Mouse (Mus musculus) MN1 (cell line): ENCODE data around the gene Top1.

Source experiments
- DNase-seq: peaks from one replicate; pipeline ENCODE4 v3.0.0-alpha.2; 2016; ENCODE audit warnings: low spot score

The Top1 gene

DNA sequence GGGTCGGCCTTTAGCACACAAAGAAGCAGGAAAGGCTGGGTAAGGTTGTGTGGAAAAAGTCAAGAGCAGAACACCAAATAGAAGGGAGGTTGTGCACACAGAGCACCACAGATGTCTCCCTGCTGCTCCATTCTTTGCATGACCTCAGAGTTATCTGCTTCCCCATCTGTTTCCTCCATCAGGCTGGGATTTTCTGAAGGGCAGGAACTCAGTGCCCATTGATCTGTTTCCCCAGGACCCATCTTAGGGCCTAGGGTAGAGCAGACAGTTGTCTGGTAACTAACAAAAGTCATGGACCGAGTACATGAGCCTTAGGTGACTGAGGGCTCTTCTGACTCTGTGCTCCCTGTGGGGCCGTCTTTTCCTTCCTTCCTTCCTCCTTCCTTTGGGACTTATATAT lies 95.9 kb downstream of the Top1 start:
- no peak for DNase-seq

GRCm38 (mm10) chr2:160742161-160742609 lies 96.5 kb downstream of the Top1 start:
- DNase-seq, result no peak

DNA sequence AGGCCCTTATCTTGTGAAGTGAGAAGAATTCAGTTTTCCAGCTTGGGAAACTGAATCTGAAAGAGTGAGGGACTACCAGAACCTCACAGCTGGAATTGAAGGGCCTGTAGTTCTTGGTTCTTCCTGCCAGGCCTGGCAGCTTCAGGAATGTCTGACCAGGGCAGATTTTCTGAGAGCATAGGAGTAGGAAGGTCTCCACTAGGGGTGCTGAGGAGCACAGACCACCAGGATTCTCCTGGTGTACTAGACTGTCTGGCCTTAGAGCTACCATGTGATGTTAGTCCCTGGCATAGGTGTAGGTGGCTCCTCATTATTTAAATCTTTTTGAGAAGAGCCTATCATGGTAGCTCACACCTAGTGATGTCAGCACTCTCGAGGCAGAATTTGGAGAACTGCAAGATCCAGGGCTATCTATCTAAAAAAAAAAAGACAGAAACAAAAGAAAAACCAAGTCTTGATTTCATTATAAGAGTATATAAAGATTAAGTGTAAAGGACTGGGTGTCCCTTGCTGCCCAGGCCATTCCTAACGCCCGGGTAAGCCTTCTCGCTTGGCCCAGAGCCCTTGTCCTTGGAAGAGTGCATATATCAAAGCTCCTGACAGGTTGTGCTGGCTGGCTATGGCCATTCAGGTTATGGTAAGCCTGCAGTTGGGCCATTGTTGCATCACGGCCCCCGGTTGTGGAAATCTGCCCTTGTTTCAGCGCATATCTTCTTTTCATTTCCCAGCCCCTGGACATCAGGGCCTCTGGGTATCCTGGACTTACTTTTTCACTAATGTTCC lies 98.5 kb downstream of the Top1 start:
- DNase-seq, result peak; percentile 31

GRCm38 (mm10) chr2:160744823-160745210 lies 99.1 kb downstream of the Top1 start:
- DNase-seq, result no peak

DNA sequence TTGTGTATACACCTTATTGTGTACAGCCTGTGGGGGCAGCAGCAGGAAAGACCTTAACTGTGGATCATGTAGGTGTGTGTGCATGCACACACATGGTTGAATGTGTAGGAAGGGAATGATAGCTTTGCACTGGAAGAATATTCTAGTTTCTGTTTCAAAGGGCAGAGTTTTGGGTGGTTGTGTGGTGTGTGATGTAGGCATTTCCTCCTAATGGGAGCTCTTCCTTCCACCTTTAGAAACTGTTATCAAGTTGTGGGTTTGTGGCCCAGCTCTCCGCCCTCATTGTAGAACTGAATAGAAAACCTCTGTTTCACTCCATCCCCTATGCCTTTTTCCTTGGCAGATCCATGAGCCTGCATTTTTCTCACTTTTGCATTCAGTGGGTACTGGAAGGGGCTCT lies 99.8 kb downstream of the Top1 start:
- DNase-seq, result no peak

- DNase-seq, result no peak
Observed at GRCm38 (mm10) chr2:160746637-160747036, 100.9 kb downstream of the Top1 start.

DNA sequence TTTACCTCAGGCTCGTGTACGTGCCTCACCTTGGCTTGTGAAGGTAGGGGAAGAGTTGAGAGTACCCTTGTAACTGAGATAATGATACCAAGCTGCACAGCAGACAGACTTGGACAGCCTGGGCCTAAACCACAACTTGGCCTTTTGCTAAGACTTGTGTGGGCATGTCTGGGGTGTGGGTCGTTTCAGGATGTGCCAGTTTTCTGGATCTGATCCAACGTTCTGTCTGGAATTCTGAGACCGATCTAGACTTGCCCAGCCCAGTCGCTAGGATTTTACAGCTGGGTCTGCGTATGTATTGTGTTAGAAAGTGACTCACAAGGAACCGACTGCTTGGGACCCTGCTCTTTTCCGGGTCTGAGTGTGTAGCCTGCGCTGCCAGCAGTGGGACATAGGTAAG lies 101.4 kb downstream of the Top1 start:
- no peak for DNase-seq

- no peak for DNase-seq
Observed at GRCm38 (mm10) chr2:160756583-160757203, 111.0 kb downstream of the Top1 start.

DNA sequence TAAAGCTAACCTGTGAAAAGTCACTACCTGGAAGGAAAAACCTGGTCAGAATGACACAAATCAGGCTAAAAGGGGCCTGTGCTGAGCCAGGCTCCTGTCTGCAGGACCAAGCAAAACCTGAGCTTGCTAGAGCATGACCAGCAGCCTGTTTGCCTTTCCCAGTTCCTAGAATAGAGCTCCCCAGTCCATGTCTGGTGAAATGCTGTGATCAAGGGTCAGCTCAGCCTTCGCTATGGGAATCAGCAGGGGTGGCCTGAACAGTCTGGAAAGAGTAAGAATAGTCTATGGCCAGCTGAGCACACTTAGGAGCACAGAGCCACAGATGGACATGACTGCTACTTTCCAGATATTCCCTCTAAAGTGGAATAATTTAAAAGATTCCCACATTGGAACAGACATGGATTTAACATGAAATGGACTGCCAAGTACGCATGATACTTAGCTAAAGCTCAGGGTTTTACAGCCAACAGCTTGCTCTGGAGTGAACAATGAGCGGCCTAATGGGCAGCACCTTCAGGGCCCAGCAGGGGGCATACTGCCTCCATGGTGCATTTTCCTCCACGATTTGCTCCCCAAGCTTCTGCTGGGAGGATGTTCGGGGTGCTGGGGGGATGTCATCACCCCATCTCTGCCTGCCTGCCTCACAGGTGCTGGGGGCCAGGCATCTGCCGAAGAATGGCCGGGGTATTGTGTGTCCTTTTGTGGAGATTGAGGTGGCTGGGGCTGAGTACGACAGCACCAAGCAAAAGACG lies 114.9 kb downstream of the Top1 start:
- no peak for DNase-seq

DNA sequence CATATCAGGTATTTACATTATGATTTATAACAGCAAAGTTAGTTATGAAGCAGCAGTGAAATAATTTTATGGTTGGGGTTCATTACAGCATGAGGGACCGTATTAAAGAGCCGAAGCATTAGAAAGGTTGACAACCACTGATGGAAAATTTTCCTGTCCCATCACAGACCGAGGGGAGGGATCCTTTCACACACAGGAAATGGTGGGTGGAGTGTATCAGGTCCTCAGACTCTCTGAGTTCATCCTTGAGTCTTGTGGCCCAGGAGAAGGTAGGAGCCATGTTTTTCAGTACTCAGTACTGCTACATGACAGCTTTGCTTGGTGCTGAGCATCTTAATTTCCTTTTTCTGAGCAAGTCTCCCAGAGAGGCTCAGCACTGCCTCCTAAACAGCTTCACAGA lies 118.1 kb downstream of the Top1 start:
- no peak for DNase-seq

GRCm38 (mm10) chr2:160764386-160764785 lies 118.7 kb downstream of the Top1 start:
- no peak for DNase-seq

DNA sequence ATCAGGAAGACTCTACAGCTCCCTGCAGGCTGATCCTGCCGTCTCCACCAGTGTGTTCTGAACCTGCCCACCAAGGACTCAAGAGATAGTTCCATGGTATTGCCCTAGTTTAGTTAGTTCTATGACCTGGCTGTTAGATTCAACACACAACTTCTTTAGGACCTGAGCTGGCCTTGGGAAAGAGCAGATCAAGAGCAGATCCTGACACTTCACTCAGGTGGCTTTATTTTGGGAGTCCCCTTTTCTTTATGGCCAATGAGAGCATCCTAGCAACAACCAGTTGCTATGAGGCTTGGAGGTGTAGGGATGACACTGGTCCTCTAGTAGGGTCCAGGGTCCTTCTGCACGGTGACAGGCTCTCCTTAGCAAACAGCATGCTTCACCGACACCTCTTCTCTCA lies 119.4 kb downstream of the Top1 start:
- no peak for DNase-seq

DNA sequence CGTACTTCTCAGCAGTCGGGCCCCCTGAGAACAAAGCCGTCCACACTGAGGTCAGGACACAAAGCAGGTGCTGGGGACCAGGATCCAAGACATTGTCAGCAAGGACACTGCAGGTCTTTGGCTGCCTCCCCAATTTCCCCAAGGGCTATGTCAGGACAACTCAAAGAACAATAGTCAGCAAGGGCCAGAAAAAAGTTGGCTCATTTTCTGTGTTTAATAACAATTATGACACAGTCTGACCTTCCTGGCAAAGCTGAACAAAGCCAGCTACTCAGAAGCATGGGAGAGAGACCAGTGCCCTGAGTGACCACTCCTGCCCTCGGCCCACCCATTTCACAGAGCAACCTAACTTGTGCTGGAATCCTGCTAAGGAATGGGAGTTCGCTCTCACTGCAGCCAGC lies 120.7 kb downstream of the Top1 start:
- no peak for DNase-seq

- no peak for DNase-seq
Observed at GRCm38 (mm10) chr2:160767201-160767600, 121.5 kb downstream of the Top1 start.

DNA sequence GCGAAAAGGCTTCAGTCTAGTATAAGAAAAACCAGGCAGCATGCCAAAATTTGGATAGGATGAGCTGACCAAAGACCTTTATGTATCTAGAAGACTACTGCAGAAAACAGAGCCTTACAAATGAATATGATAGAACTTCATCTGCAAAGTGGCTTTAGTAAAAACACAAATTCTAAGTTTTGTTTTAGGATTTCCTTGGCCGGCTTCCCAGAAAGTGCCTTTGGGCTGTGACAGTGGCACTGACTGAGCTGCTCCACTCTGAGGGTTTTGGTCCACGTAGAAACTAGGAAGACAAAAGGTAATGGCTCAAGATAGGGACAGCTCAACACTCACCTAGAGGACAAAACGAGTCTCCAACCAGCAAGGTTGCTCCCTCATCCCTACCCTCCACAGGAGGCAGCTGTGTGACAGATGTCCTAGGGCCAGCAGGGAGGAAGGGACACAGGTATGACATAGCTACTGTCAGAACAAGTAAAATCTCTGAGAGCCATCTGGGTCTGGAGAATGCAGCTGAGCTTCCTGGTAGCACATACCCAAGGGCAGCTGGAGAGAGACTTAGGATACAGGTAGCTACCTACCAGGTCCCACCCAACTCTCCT lies 122.5 kb downstream of the Top1 start:
- DNase-seq, result peak; percentile 13

GRCm38 (mm10) chr2:160768997-160769396 lies 123.3 kb downstream of the Top1 start:
- no peak for DNase-seq

GRCm38 (mm10) chr2:160770409-160770808 lies 124.7 kb downstream of the Top1 start:
- DNase-seq, result no peak

GRCm38 (mm10) chr2:160770871-160771270 lies 125.2 kb downstream of the Top1 start:
- DNase-seq, result no peak

DNA sequence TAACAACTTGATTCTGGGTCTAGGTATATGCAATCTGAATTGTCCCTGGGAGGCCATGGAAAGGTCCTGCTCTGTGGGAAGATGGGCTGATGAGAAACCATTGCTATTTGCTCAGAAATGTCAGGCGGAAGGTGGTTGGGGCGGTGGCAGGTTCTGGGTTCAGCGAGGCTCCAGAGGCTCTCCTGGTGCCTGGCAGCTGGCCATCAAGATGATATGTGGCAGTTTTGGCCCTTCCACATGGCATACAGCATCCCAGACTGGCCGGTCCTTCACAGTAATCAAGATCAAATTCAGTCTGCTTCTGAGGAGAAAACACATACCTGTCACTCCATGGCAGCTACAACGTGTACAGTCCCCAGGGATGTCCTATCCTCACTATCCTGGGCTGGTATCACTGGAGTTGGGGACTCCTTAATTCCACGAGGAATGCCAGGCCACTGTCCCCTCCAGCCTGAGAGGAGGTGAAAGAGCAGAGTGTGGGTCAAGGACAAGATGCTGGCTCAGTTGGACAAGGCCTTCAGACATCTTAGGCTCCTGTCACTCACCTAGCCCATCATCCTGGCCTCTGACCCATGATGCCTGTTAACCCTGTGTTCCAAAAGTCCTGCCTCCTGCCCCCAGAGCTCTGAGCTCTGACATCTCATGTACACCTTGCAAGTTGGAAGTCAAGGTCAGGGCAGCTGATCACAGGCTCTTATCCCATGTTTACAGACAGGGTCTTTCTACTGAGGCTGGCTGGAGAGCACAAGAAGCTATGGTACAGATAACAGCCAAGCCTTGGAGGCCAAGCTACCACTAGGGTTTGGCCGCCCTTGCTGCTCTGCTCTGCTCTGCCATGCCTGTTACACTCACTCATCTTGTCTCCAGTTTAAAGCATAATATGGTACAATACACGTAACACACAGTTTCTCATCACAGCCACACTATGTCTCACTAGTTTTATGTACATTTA lies 125.9 kb downstream of the Top1 start:
- no peak for DNase-seq
